Mouse (Mus musculus) stomach, postnatal 0 days (tissue): Measurements from ENCODE around the gene Cobll1.

Experiments used
- CTCF ChIP-seq: IDR thresholded peaks from 2 replicates; pipeline ENCODE4 v1.5.1; 2016; ENCODE audit warnings: antibody characterized with exemption, low read depth, mild to moderate bottlenecking, moderate library complexity
- EP300 ChIP-seq: optimal IDR thresholded peaks from 2 replicates; pipeline ENCODE3; 2016; ENCODE audit warnings: antibody characterized with exemption

GRCm38 (mm10) chr2:65161715-65162114, 77.5 kb downstream of the Cobll1 start:
- no peak for TF ChIP-seq CTCF
- no peak for TF ChIP-seq EP300
